Mouse (Mus musculus) adrenal gland, postnatal 10 days (tissue): ENCODE measurements around the gene Zfp579. TPM values are rescaled to one million over a fixed set of nuclear protein-coding genes. Genes with fewer than 3 reads are reported as not detected.
A peak's percentile ranks its signal among the peaks of the same experiment; 100 is the strongest.

ENCODE experiments used
- DNase-seq: peaks from one replicate; pipeline ENCODE4 v3.0.0; 2021; ENCODE audit warnings: mixed read lengths
- long read RNA-seq, 2 experiments: library from polyadenylated mRNA; stranded (forward); transcript quantifications; one replicate each; pipeline ENCODE4 v2.0.0; 2021
- total RNA-seq, 2 experiments: library from RNA; stranded (reverse); gene quantifications; 2 replicates each; pipeline ENCODE4 v1.2.3; 2021

Gene Zfp579
- total RNA-seq: 10 to 100 TPM; 16.0 to 19.9 TPM
- long read RNA-seq, experiment 1, transcript Zfp579-206 (1 exons, 2,489 nt): major isoform, 11 of 13 reads
- long read RNA-seq, experiment 1, partial matches to known transcripts: 0 of 13 reads
- long read RNA-seq, experiment 1, other reads (novel, unspliced or antisense): 0 of 13 reads
- long read RNA-seq, experiment 2, partial matches to known transcripts: 0 of 8 reads
- long read RNA-seq, experiment 2, other reads (novel, unspliced or antisense): 1 of 8 reads

- DNase-seq: peak; percentile 97
Observed at GRCm38 (mm10) chr7:4996003-4996895, at the start of gene Zfp579. Gene Zfp579, minus strand, starts transcription at chr7:4996158.

- no peak for DNase-seq
Observed at GRCm38 (mm10) chr7:5044981-5045380, 49.0 kb upstream of the Zfp579 start.

GRCm38 (mm10) chr7:5038940-5039339, 43.0 kb upstream of the Zfp579 start:
- DNase-seq: no peak

- peak; percentile 96 for DNase-seq
Observed at GRCm38 (mm10) chr7:5038109-5038732, 42.3 kb upstream of the Zfp579 start, which contains the start of gene Zfp784. Gene Zfp784, minus strand, starts transcription at chr7:5038446.

GRCm38 (mm10) chr7:5037467-5037866, 41.5 kb upstream of the Zfp579 start:
- DNase-seq: no peak

- no peak for DNase-seq
Observed at GRCm38 (mm10) chr7:5037026-5037425, 41.1 kb upstream of the Zfp579 start.

- DNase-seq: no peak
Observed at GRCm38 (mm10) chr7:5036136-5036535, 40.2 kb upstream of the Zfp579 start.

GRCm38 (mm10) chr7:5035628-5036027, 39.7 kb upstream of the Zfp579 start:
- no peak for DNase-seq

GRCm38 (mm10) chr7:5033818-5034217, 37.9 kb upstream of the Zfp579 start, which contains the start of gene 4632433K11Rik:
Gene 4632433K11Rik, plus strand, starts transcription at chr7:5034118.
- DNase-seq: no peak

- DNase-seq: no peak
Observed at GRCm38 (mm10) chr7:5031496-5031895, 35.5 kb upstream of the Zfp579 start.

GRCm38 (mm10) chr7:5030554-5031275, 34.8 kb upstream of the Zfp579 start:
- DNase-seq: no peak

- DNase-seq: no peak
Observed at GRCm38 (mm10) chr7:5029946-5030345, 34.0 kb upstream of the Zfp579 start.

GRCm38 (mm10) chr7:5029543-5029942, 33.6 kb upstream of the Zfp579 start:
- DNase-seq: no peak

- DNase-seq: no peak
Observed at GRCm38 (mm10) chr7:5021197-5021596, 25.2 kb upstream of the Zfp579 start.

GRCm38 (mm10) chr7:5020685-5021084, 24.7 kb upstream of the Zfp579 start:
- DNase-seq: no peak

GRCm38 (mm10) chr7:5020000-5020681, 24.2 kb upstream of the Zfp579 start, which contains the start of the genes Zfp865 and Ccdc106:
Gene Zfp865, plus strand, starts transcription at chr7:5020376.
Gene Ccdc106, plus strand, starts transcription at chr7:5020553.
- peak; percentile 99 for DNase-seq

GRCm38 (mm10) chr7:5019576-5019975, 23.6 kb upstream of the Zfp579 start:
- peak; percentile 35 for DNase-seq

GRCm38 (mm10) chr7:5017931-5018330, 22.0 kb upstream of the Zfp579 start:
- no peak for DNase-seq

GRCm38 (mm10) chr7:5017352-5017751, 21.4 kb upstream of the Zfp579 start:
- DNase-seq: no peak

GRCm38 (mm10) chr7:5016920-5017319, 21.0 kb upstream of the Zfp579 start:
- DNase-seq: no peak

- no peak for DNase-seq
Observed at GRCm38 (mm10) chr7:5016057-5016456, 20.1 kb upstream of the Zfp579 start.
